Mouse (Mus musculus) inflammation-experienced regulatory T-cells, adult 6 months (primary cell): Measurements from ENCODE around the gene Fgf23. TPM values are rescaled to one million over a fixed set of nuclear protein-coding genes. Genes with fewer than 3 reads are reported as not detected.

Experiments
- ATAC-seq: one replicate; pipeline ENCODE4 v1.8.0; 2017
- polyA plus RNA-seq, 3 experiments: library from polyadenylated mRNA; unstranded; fragments of 100-300 nt; shearing (Covaris generic); gene quantifications; one replicate each; pipeline ENCODE4 v1.2.1; 2017

Gene Fgf23
- under 1 TPM in 1 of 3 experiments, not detected in 2; 0.26 TPM for polyA plus RNA-seq

- ATAC-seq = no peak
These were observed at the start of gene Fgf23 for GRCm38 (mm10) chr6:127072817-127073216. TSS of gene Fgf23 (plus strand) at chr6:127072902.

DNA sequence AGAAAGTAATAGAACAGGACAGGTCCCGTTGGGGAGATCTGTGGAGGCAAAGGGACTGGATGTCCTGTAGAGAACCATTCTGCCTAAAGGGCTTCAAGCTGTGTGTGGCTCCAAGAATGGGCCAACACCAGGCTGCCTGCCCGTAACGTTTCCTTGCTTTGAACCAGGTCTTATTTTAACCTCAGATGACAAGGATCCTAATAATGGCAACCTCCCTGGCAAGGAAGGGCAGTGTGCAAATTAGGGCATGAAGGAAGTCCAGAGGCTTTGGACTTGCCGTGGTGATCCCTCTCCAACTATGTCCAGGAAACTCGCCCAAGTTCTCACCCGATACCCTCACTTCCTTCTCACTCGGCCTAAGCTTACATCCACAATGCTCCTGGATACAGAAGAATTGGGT, 47.9 kb upstream of the Fgf23 start:
- no peak for ATAC-seq

- peak; percentile 32 for ATAC-seq
These were observed 37.9 kb upstream of the Fgf23 start for GRCm38 (mm10) chr6:127034760-127035159.

DNA sequence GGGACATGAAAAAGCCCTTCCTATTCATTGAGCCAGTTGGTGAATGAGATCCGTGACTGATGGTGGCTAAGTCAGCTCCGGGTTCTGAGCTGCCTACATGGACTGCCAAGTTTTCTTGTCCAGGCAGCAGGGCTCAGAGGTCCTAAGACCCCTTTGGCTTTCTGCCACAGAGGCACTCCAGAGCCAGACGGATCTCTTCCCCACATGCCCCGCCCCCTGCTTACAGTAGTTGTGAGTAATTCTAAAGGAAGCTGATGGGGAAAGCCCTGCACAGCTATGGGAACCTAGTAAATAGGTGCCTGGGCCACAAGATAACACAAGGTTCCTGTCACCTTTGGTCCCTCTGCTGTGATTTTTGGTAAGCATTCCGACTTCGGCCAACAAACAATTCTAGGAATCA, 27.8 kb upstream of the Fgf23 start:
- no peak for ATAC-seq

DNA sequence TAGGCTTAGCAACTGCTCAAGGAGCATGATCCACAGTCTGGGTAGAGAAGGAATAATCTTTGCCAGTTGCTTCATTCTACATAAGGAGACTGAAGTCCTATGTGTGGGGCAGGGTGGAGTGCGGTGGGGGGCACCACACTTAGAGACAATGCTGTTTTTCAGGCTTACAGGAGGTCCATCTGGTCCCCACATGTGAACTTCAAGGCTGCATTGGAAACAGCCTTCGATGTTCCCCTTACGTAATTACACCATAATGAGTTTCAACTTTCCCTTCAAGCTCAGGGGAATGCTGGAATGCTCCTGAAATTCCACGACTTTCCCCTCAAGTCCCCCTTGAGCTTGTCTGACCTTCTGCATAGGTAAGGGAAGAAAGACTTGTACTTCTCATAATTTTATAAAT, 21.9 kb upstream of the Fgf23 start:
- ATAC-seq = no peak

DNA sequence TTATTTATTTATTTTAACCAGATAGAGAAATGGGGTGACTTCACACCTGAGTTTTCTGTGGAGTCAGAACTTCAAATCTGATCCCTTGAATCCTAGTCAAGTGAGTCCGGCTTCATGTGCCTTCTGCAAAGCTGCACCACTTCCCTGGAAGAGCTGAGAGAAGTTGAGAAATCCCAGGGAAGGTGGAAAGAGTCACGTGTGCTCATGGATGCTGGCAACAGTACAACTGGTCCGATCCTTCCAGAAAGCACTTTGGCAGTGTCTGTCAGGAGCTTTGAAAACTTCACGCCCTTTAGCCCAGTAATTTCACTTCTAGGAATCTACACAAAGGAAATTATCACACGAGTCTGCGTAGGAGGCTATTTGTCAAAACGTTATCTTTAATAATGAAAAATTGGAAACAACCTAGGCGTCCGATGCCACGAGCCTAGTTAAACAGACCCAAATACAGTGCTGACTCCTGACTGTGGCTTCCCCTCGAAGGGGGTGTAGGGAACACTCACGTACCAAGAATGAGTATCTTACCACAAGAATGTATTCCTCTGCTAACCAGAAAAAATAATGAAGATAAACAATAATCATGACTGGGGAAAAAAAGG, 15.6 kb upstream of the Fgf23 start:
- ATAC-seq = no peak

GRCm38 (mm10) chr6:127059975-127060374, 12.7 kb upstream of the Fgf23 start:
- ATAC-seq = no peak

DNA sequence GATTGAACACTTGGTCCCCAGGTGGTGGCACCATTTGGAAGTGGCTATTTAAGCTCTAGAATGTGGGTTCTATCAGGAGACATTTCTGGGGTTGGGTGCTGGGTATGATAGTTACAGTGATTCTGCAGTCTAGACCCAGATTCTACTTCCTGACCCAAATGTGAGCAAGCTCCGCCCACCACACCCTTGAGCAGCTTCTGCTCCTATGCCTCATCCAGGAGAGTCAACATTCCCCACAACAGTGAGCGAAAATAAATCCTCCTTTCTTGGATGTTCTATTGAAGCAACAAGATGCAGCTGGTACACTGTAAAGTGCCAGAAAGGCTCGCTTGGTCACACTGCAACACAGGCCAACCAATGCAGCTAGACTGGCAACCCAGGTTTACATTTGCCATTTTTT, 8.8 kb upstream of the Fgf23 start:
- no peak for ATAC-seq

DNA sequence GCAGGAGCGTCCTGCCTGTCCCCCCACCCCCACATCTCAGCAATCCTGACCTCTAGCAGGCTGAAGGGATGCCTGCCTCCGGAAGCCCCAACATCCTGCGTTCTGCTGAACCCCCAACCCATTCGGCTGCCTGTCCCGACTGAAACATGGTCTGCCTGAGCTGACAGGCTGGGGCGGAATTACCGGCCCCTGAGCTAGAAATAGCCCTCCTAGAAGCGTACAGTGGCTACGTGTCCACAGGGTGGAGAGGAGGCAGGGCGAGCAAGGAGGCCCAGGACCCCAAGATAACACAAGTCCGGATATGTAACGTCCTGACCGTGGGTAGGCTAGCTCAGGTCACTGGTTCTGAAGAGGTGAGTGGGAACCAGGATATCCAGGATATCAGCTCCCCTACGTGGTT, 7.9 kb upstream of the Fgf23 start:
- ATAC-seq = no peak

DNA sequence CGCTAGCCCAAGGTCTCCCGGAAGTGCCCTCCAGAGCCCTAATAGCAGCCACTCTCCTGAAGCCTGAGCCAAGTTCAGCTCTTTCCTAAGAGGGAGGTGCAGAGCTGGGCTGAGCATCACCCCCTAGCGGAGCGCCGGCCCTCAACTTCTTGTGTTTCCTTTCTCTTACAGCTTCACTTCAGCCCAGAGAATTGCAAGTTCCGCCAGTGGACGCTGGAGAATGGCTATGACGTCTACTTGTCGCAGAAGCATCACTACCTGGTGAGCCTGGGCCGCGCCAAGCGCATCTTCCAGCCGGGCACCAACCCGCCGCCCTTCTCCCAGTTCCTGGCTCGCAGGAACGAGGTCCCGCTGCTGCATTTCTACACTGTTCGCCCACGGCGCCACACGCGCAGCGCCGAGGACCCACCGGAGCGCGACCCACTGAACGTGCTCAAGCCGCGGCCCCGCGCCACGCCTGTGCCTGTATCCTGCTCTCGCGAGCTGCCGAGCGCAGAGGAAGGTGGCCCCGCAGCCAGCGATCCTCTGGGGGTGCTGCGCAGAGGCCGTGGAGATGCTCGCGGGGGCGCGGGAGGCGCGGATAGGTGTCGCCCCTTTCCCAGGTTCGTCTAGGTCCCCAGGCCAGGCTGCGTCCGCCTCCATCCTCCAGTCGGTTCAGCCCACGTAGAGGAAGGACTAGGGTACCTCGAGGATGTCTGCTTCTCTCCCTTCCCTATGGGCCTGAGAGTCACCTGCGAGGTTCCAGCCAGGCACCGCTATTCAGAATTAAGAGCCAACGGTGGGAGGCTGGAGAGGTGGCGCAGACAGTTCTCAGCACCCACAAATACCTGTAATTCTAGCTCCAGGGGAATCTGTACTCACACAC, 7.4 kb downstream of the Fgf23 start:
- ATAC-seq = peak; percentile 90

DNA sequence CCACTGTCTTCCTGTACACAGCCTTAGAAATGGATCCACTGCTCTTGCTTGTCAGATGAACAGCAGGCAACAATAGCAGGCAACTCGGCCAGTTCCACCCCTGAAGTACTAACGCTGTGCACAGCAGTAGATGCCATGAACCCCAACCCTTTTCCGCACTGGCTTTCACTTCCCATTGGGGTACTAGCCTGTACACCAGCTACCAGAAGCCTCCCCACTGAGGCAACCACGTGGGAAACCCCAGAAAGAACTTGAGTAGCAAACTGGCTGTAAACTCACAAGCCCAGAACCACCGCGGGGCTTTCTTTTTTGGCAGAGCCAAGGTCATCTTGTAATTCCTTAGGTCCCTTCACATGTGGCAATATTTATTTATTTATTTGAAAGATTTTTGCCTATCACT, 9.1 kb downstream of the Fgf23 start:
- ATAC-seq = no peak

DNA sequence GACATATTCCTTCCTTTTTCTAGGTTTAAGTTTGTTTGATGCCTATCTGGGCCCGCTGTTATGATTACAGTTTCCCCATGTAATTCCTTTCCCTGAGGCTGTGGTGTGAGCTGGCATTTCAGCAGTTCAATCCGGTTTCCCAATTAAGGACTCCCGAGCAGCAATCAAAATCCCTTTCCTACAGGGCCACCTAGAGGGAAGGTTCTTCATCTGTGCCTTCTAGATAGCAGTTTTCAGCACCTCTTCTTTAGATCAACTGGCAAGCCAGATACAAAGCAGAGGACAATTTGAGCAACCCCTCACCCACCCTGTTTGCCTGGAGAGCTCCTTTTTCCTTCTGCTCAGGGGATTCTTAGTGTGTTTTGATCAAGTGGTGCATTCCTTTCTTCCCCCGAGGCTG, 14.0 kb downstream of the Fgf23 start:
- no peak for ATAC-seq

- ATAC-seq = no peak
These were observed 21.9 kb downstream of the Fgf23 start for GRCm38 (mm10) chr6:127094565-127094964.

DNA sequence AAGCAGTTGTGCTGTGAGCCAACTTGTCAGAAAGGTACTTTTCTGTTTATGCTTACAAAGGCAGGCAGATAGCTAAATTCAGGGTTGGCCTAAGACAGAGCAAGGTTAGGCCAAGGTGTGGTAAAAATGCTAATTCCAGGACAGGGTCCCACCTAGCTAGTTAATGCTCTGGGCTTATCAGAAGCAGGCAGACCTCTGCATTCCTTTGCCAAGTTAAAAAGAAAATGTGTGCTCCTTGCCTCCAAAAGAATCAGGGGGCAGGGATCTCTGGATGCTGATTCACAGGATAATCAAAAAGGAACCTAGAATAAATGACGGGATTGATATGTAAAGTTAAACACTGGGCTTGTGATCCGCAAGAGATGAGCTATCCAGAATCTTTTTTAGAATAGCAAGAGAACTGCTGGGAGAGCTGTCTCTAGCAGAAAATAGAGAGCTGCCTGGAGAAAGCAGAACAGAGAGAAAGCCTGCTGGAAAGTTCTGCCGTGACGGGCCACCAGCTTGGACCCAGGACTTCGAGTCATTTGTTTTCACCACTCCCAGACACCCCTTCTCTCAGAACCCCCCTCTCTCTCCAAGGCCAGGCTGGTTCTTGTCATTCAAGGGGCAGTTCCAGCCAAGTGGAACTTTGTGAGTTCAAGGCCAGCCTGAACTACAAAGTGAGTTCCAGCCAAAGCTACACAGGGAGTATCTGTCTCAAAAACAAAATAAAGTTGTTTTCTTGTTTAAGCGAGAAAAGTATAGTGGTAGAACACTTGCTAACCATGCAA, 31.0 kb downstream of the Fgf23 start:
- no peak for ATAC-seq

DNA sequence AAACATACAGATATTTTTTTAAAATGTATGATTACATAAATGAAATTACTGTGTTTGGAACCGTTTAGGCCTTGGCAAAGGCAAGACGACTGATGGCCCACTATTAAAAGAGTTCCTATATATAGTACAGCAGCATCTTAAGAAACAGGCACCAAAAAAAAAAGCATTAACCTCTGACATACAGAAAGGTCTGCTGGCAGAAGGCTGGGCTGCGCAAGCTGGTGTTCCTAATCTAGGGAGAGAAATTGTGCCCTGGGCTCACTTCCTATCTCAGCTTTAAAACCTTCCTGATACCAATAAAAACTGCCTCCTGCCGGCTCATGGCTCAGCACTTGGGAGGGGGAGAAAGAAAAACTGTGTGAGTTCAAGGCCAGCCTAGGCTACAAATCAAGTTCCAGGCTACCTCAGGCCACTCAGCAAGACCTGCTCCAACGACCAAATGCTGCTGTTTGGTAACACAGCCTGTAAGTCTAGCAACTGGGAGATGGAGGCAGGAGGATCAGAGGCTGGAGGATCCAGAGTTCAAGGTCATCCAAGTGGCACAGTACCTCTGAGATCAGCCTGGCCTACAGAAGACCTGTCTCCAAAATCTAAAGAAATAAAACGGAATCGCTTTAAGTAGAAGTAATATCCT, 31.8 kb downstream of the Fgf23 start:
- no peak for ATAC-seq

DNA sequence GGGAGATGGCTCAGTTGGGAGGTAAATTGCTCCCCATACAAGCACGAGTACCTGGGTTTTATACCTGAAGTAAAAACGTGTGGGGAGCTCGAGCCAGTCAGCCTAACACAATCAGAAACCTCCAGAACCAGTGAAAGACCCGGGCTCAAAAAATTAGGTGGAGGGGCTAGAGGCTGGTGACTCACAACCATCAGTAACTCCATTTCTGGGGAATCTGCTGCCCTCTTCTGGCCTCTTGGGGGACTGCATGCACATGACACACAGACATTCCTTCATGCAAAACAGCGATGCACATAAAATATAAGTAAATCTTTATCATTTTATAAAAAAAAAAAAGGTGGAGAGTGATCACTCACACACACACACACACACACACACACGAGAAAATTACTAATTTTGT, 32.4 kb downstream of the Fgf23 start:
- ATAC-seq = no peak

- ATAC-seq = no peak
These were observed 33.5 kb downstream of the Fgf23 start for GRCm38 (mm10) chr6:127106189-127106588.

- ATAC-seq = no peak
These were observed 34.0 kb downstream of the Fgf23 start for GRCm38 (mm10) chr6:127106726-127107125.

GRCm38 (mm10) chr6:127107413-127107812, 34.7 kb downstream of the Fgf23 start:
- ATAC-seq = no peak

DNA sequence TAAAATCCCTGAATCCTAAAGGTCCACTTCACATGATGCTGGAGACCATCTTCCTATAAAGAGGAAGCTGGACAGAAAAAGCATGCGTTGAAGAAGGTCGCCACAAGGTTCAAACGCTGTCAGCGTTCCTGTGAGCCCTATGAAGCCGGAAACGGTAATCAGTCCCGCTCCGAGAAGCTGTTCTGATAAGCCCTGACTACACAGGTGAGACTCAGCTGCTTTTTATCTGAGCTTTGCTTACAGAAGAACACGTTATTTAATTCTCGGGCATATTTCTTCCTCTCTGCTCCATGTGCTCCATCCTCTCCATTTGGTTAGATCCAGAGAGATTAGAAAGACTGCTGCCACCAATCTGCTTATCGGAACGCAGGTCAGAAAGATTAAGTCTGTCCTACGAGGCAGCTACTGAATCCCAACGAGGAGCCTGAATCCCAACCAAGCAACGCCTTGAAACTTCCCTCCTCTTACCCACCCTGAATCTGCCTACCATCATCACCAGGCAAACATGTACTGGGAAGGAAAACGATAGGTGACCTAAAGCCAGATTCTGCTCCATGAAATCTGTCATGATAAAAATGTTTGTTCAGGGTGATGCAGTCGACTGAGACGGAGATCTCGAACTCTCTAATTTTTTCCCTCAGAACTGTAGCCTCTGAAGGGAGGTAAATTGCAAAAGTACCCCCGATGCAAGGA, 35.8 kb downstream of the Fgf23 start:
- ATAC-seq = no peak

DNA sequence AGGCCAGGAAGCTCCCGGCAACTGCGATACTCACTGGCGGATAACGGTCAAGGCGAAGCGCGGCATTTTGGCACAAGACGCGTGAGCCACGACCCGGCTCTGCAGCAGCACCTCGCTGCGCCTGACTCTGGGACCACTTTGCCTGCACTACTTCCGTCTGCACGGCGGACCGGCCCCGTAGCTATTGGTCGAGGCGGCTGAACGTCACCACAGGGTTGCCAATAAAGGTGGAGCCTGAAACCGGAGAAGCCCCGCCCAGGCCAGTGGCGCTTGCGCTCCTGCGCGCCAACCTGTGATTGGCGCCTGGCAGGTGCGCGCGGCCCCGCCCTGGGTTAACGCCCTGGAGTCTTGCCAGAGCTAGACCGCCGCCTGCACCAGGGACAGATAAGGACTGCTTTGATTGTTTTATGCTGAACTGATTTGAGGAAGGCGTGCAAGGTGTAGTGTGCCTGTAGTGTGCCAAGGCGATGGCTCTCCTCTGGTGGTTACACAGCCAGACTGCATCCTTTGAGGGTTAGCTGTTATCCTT, 36.8 kb downstream of the Fgf23 start, which contains the start of gene Tigar:
Tigar (minus strand) TSS at position 156 of the 529 bp plus-strand sequence.
- peak; percentile 100 for ATAC-seq
